Mouse (Mus musculus) macrophage (primary cell): ENCODE data around the gene Sergef. TPM values are rescaled to one million over a fixed set of nuclear protein-coding genes. Genes with fewer than 3 reads are reported as not detected.
"Not testable (repeated sequence)": the region's sequence is repeated elsewhere in the genome, so short reads cannot be mapped to it uniquely, and the experiment has no call there.

ENCODE experiments used
- H3K27ac ChIP-seq: fragments of 350-480 bp; formaldehyde crosslinking; 2 replicates; pipeline ENCODE4 v1.9.0; 2021
- H3K36me3 ChIP-seq: fragments of 350-480 bp; formaldehyde crosslinking; 2 replicates; pipeline ENCODE4 v1.9.0; 2021; ENCODE audit errors: inconsistent target
- H3K4me3 ChIP-seq: fragments of 350-480 bp; formaldehyde crosslinking; 2 replicates; pipeline ENCODE4 v1.9.0; 2021; ENCODE audit errors: inconsistent target
- H3K79me2 ChIP-seq: fragments of 350-480 bp; formaldehyde crosslinking; 2 replicates; pipeline ENCODE4 v1.9.0; 2021; ENCODE audit errors: inconsistent target
- WGBS: methylation state at CpG from one replicate; pipeline ENCODE4 v1.1.7; 2026; ENCODE audit warnings: inconsistent platforms; ENCODE audit not compliant: missing documents; 5-methylcytosine and 5-hydroxymethylcytosine counted together
- polyA plus RNA-seq: library from polyadenylated mRNA; stranded (reverse); fragments of 250-400 nt; gene quantifications from 3 replicates; pipeline ENCODE4 v1.2.4, GENCODE M21; 2018; ENCODE audit warnings: inconsistent platforms

Sergef gene
- polyA plus RNA-seq, 1 experiment from 2014 or later = 7.7 TPM

DNA sequence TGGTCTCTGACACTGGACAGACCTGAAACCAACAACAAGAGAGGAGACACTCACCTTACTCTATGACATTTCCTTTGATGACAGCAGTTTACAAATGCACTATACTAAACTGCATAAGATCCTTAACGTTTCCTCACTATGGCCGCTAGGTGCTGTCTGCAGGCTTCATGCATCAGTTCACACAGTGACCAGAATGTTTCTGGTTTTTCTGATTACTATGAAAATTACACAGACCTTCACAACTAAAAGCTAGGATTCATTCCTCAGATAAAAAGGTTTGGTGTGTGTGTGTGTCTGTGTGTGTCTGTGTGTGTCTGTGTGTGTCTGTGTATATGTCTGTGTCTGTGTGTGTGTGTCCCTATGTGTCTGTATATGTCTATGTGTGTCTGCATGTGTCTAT is 63.7 kb downstream of the Sergef start:
- Histone ChIP-seq H3K27ac (no peak overlapping the region), H3K4me3 (no peak overlapping the region), H3K36me3 (no peaks in the 10 kb centered on the region), H3K79me2 (no peaks in the 10 kb centered on the region)
- WGBS = 100% methylated on average over 2 of the region's 2 CpGs

DNA sequence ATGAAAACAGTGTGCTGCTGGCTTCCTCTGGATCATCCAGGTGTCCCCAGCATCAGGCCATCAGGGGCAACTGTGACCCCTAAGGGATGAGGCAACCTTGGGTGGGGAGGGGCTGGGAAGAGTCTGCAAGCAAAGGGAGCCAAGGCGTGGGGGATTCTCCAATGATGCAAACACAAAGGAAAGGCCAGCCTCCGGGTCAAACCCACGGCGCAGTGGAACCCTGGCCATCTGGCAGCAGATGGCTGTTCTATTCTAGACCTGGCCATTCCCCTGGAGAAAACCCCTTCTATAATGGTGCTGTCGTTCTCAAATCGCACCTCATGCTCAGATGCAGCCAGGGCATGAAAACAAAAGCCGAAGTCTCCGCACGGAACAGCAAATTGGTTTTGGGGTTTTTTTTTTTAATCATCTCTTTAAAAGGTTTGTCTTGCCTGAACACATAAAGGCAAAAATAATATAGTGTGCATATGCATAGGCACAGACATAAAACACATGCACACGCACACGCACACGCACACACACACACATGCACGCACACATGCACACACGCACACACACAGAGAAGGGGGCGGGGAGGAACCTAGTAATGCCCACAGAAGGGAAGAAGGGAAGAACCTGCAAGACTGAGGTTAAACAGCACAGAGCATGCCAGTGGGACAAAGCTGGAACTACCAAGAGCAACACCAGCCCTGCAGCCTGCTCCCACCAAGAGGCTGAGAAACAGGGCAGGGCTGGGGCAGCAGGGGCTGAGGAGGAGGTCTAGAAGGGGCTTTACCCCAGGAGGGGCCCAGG is 66.6 kb downstream of the Sergef start:
- no peaks in the 10 kb centered on the region for H3K36me3 ChIP-seq
- H3K27ac ChIP-seq = no peak overlapping the region
- H3K79me2 ChIP-seq = no peaks in the 10 kb centered on the region
- no peak overlapping the region for H3K4me3 ChIP-seq
- 94% methylated on average over 12 of the region's 15 CpGs for WGBS

DNA sequence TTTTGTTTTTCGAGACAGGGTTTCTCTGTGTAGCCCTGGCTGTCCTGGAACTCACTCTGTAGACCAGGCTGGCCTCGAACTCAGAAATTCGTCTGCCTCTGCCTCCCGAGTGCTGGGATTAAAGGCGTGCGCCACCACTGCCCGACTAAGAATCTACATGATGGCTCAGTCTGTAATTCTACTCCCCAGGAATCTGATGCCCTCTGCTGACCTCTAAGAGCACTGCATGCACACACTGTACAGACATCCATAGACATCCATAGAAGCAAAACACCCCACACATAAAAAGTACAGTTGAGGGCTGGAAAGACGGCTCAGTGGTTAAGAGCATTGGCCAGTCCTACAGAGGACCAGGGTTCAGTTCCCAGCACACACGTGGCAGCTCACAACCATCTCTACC is 70.1 kb downstream of the Sergef start:
- H3K27ac ChIP-seq, H3K79me2 ChIP-seq, H3K4me3 ChIP-seq, H3K36me3 ChIP-seq: not testable (repeated sequence)
- WGBS = 70% methylated on average over 9 of the region's 9 CpGs

DNA sequence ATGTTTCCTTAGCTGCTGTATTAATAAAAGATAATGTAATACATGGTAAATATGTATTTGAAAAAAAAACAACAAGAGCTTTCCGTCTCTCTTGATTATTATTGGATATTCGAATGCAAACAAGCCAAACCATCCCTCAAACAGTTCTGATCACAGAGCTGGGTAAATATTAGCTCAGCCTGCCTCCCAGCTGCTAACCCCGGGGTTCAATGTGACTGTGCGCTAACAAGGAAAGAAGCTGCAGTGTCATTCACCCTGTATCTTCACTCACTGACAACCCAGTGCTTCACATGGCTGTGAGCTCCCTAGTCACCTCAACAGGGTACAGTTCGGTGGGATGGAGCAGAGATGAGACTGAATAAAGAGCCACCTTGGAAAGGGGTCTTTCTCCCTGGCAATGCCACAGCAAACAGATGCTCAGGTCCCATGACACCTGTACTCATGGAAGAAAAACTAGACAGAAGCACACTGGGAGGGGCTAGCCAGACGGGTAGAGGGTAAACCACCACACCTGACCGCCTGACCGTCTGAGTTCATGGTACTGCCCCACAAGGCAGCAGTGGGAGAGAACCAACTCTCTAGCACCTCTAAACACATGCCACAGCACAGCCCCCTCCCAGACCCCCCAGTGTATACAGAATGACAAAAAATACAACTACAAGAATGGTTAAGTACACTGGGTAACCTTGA is 73.1 kb downstream of the Sergef start:
- WGBS = 97% methylated on average over 8 of the region's 8 CpGs
- no peaks in the 10 kb centered on the region for H3K79me2 ChIP-seq
- peaks cover 9% of the 10 kb centered on the region; the same call in 1 of the 2 replicates for H3K36me3 ChIP-seq
- H3K4me3 ChIP-seq = no peak overlapping the region
- no peak overlapping the region for H3K27ac ChIP-seq

DNA sequence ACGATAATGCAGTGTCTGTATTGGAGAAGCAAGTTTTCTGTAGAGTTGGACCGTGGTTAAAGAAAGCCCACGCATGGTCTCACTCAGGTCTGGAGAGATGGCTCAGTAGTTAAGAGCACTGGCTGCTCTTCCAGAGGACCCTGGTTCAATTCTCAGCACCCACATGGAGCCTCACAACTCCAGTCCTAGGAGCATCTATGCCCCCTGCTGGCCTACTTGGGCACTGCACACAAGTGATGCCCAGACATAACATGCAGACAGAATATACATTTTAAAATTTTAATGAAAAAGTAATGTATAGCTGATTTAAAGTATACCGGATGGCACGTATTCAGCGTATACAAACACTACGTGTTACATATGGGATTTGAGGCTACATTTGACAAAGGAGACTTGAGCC is 74.2 kb downstream of the Sergef start:
- Histone ChIP-seq H3K27ac (no peak overlapping the region), H3K36me3 (peaks cover 9% of the 10 kb centered on the region; the same call in 1 of the 2 replicates), H3K79me2 (no peaks in the 10 kb centered on the region), H3K4me3 (no peak overlapping the region)
- 100% methylated on average over 7 of the region's 7 CpGs for WGBS

DNA sequence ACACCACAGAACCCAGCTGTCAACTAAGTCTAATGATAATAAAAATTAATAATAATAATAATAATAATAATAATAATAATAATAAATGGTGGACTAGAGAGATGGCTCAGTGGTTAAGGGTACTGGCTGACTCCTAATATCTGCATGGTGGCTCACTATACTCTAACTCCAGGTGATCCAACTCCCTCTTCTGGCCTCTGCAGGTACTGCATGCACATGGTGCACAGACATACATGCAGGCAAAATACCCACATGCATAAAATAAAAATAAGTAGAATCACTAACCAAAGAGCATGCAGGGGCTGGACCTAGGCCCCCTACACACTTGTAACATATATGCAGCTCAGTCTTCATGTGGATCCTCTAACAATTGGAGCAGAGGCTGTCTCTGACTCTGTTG is 75.8 kb downstream of the Sergef start:
- no peaks in the 10 kb centered on the region for H3K79me2 ChIP-seq
- no peak overlapping the region for H3K27ac ChIP-seq
- H3K36me3 ChIP-seq = peaks cover 9% of the 10 kb centered on the region; the same call in 1 of the 2 replicates
- H3K4me3 ChIP-seq = no peak overlapping the region

DNA sequence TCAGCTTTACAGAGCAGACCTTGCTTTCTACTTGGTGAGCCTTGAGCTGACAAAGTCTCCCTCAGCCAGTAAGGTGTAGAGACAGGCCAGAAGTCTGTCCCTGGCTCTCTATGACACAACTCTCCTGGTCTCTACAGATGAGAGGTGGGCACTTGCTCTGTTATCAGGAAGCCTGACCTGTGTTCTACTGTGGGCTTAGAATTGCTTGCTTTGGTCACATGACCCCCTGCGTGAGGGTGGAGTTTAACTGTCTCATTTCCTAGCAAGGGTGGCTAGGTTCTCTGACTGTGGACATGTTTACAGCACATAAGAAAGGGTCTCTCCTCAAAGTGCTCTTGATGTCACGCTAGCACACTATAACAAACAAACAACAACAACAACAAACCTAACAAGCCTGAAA is 79.5 kb downstream of the Sergef start:
- Histone ChIP-seq H3K79me2 (no peaks in the 10 kb centered on the region), H3K27ac (no peak overlapping the region), H3K36me3 (no peaks in the 10 kb centered on the region), H3K4me3 (no peak overlapping the region)
- 96% methylated on average over 2 of the region's 2 CpGs for WGBS

DNA sequence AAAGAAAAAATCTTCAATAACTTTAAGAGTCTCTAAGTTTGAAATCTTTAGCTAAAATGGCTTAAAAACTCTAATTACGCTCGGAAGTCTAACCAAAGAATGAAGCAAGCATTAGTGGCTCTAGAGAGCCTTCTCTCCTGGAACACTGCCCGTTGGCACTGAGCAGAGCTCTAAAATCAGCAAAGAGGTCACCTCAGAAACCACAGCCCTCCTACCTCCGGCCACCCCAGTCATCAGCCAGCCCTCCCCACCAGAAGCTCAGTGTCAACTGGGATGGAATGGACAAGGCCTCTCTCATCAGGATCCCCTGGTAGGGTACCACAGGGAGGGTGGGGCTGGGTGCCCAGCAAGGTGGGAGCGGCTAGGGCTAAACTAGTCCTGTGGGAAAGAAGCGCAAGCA is 80.0 kb downstream of the Sergef start:
- no peak overlapping the region for H3K4me3 ChIP-seq
- H3K36me3 ChIP-seq = no peaks in the 10 kb centered on the region
- H3K79me2 ChIP-seq = no peaks in the 10 kb centered on the region
- 67% methylated on average over 6 of the region's 6 CpGs for WGBS
- H3K27ac ChIP-seq = no peak overlapping the region

DNA sequence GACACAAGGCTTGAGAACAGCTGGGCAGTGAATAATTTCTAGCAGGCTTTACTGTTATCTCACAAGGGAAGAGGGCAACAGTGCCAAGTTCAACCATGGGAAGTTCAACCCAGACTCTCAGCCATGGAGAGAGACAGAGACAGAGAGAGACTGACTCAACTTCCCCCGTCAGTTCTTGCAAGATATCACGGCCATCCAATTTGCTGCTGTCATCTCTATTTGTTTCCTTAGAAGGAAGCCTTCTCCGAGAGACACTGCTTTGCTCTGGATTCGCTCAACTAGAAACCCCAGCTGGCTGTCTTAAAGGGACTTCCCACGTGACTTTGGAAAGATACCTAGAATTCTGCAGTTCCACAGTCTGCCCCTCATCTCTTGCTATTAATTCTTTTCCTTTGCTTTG is 80.6 kb downstream of the Sergef start:
- Histone ChIP-seq H3K27ac (no peak overlapping the region), H3K79me2 (no peaks in the 10 kb centered on the region), H3K4me3 (no peak overlapping the region), H3K36me3 (no peaks in the 10 kb centered on the region)
- 66% methylated on average over 5 of the region's 5 CpGs for WGBS

DNA sequence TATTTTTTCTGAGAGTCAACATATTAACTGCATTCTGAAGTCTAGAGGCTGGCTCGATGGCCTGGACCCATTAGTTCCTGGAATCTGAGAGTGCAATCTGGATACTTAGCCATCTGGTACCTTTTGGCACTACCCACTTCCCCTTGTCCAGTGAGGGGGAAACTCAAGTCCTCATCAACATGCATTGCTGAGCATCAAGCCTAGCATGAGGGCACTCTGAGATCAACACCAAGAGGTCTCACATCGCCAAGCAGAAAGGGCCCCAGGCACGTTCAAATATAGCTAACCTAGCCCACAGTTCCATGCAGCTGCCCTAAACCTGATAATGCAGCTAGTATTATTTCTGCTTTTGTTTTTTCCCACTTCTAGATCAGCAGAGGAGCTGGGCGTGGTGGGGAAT is 81.6 kb downstream of the Sergef start:
- H3K27ac ChIP-seq = no peak overlapping the region
- no peaks in the 10 kb centered on the region for H3K36me3 ChIP-seq
- WGBS = 85% methylated on average over 4 of the region's 4 CpGs
- H3K4me3 ChIP-seq = no peak overlapping the region
- no peaks in the 10 kb centered on the region for H3K79me2 ChIP-seq

DNA sequence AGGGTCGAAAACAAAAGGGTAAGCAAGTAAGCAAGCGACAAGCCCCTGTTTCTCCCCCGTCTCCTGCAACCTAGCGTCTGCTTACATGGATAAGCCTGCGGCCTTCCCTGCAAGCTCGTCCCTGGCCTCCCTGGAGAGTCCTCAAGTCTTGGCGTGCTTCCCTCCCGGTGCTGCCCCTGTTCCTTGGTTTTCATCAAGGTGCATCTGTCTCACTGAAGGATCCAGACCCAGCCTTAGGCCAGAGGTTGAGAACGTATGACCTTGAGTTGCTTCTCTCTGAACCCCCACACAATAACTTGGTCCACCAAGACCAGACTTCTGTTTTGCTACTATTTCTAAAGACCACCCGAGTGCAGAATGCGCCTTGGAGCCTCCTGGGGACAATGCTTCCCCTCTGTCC is 82.2 kb downstream of the Sergef start:
- H3K4me3 ChIP-seq = no peak overlapping the region
- H3K27ac ChIP-seq = no peak overlapping the region
- no peaks in the 10 kb centered on the region for H3K36me3 ChIP-seq
- WGBS = 97% methylated on average over 10 of the region's 11 CpGs
- H3K79me2 ChIP-seq = no peaks in the 10 kb centered on the region

DNA sequence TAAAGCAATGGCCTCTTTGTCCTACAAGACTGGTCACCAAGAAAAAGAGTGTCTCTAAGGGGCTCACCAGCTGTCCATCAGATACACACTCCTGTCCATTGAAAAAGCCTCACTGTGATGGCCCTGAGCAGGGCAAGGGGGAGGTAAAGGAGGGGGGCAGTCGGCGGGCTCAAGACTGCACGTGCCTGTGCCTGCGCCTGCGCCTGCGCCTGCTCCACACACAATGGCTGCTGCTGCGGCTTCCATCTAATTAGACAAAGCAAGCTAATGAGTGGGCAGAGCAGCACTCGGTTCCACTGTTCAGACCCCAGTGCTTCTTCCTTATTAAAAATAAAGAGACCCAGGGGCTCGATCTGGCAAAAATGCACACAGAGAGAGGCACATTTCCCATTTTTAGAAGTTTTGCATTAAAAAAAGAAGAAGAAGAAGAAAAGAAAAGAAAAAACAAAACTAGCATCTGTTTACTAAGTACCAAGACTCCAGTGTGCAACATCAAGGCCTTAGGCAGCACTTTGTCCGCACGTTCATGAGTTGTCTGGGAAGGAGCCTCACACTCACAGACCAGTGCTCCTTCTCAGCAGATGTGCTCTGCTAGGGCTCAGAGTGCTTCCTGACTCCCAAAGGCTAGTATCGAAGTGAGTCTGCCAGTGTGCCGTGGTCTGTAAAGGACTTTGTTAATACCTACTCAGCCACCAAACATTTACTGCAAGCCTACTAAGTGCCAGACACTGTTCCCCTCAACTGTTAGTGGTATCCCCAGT is 83.1 kb downstream of the Sergef start:
- WGBS = 92% methylated on average over 13 of the region's 13 CpGs
- Histone ChIP-seq H3K27ac (no peak overlapping the region), H3K36me3 (no peaks in the 10 kb centered on the region), H3K79me2 (no peaks in the 10 kb centered on the region), H3K4me3 (no peak overlapping the region)

DNA sequence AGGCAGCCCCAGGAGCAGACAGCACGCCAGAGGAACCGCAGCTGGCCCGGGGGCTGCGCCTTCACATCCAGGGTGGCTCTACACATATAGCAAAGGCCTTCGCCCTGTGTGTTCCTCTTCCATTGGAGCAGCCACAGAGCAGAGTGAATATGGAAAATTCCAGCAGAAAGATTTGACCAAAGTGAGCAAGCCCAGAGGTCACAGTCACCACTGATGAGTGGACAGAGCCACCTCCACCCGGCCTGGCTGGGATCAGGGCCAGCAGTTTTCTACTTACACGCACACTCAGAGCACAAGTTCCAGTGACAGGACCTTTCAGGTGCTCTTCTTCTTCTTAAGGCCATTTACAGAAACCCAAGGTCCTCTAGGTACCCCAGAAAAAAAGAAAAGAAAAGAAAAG is 83.9 kb downstream of the Sergef start:
- H3K27ac ChIP-seq = no peak overlapping the region
- H3K4me3 ChIP-seq = no peak overlapping the region
- no peaks in the 10 kb centered on the region for H3K79me2 ChIP-seq
- H3K36me3 ChIP-seq = no peaks in the 10 kb centered on the region
- WGBS = 93% methylated on average over 7 of the region's 7 CpGs

DNA sequence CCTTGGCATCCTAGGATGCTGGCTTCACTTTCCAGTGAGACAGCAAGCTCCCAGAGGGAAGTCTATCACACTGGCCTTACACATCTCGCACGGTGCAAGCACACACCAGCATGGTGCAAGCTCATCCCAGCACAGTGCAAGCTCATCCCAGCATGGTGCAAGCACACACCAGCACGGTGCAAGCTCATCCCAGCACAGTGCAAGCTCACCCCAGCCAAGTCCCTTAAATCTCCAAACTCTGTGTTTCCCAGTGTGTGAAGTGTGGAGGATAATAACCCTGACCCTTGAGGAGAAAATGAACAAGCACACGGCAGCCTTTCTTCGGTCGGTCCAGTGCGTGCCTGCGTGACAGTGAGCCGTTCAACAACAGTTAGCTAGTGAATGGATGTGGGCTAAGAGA is 84.8 kb downstream of the Sergef start:
- Histone ChIP-seq H3K79me2 (no peaks in the 10 kb centered on the region), H3K36me3 (no peaks in the 10 kb centered on the region), H3K27ac (no peak overlapping the region), H3K4me3 (no peak overlapping the region)
- 91% methylated on average over 9 of the region's 9 CpGs for WGBS

DNA sequence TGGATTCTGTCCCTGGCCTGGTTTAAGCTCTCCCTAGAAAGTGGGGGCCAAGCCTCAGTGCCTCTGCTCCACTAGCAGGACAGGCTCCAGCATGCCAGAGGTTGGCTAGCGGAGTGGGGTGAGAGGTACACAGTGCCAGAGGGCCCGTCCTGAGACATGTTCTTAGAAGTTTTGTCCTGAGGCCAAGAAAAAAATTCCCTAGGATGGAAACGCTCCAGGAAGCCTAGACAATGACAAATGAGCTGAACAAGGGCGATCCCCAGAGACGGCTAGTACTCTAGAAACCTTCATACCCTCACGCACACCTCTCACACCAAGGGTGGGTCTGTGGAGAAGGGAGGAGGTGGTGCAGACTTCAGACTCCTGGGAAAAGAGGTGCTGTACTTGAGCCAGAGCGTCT is 85.6 kb downstream of the Sergef start:
- no peaks in the 10 kb centered on the region for H3K79me2 ChIP-seq
- no peaks in the 10 kb centered on the region for H3K36me3 ChIP-seq
- H3K4me3 ChIP-seq = no peak overlapping the region
- 95% methylated on average over 5 of the region's 7 CpGs for WGBS
- H3K27ac ChIP-seq = no peak overlapping the region
